Mouse (Mus musculus) midbrain, embryonic 15.5 days (tissue): ENCODE results near the gene Magi2. TPM values are rescaled to one million over a fixed set of nuclear protein-coding genes. Genes with fewer than 3 reads are reported as not detected.

Experiments
- ATAC-seq: fragments of 200-750 bp; cut with Nextera tagmentation; replicated peaks from 2 replicates; pipeline ENCODE4 v1.8.0; 2017; ENCODE audit warnings: moderate TSS enrichment
- H3K27ac ChIP-seq: fragments of 300-500 bp; sonication (generic); 2 replicates; pipeline ENCODE4 v1.5.1; 2015; ENCODE audit warnings: mild to moderate bottlenecking, inconsistent platforms
- H3K27me3 ChIP-seq: fragments of 300-500 bp; sonication (generic); replicated peaks from 2 replicates; pipeline ENCODE4 v1.6.1; 2015; ENCODE audit warnings: inconsistent platforms
- H3K36me3 ChIP-seq: fragments of 300-500 bp; sonication (generic); replicated peaks from 2 replicates; pipeline ENCODE4 v1.6.1; 2015; ENCODE audit warnings: inconsistent platforms
- H3K4me1 ChIP-seq: fragments of 300-500 bp; sonication (generic); 2 replicates; pipeline ENCODE4 v1.6.1; 2015; ENCODE audit warnings: inconsistent platforms
- H3K4me2 ChIP-seq: fragments of 300-500 bp; sonication (generic); 2 replicates; pipeline ENCODE4 v1.6.1; 2015; ENCODE audit warnings: inconsistent platforms, mild to moderate bottlenecking, moderate library complexity
- H3K4me3 ChIP-seq: fragments of 300-500 bp; sonication (generic); 2 replicates; pipeline ENCODE4 v1.5.1; 2015; ENCODE audit warnings: mild to moderate bottlenecking, inconsistent platforms
- H3K9ac ChIP-seq: fragments of 300-500 bp; sonication (generic); 2 replicates; pipeline ENCODE4 v1.6.1; 2015; ENCODE audit warnings: mild to moderate bottlenecking, inconsistent platforms
- H3K9me3 ChIP-seq: fragments of 300-500 bp; sonication (generic); 2 replicates; pipeline ENCODE4 v1.6.1; 2016; ENCODE audit warnings: inconsistent platforms
- WGBS: fragments of 180-500 bp; shearing (Covaris S2); methylation state at CpG from one replicate; pipeline ENCODE4 v1.1.7; 2015; ENCODE audit warnings: mixed read lengths; 5-methylcytosine and 5-hydroxymethylcytosine counted together
- polyA plus RNA-seq: library from polyadenylated mRNA; unstranded; fragments of >200 nt; fragmentation: Nextera tagmentation; extraction: Ambion mirVana; gene quantifications from 2 replicates; pipeline ENCODE4 v1.2.1, GENCODE M21; 2015

The Magi2 gene
- polyA plus RNA-seq, 1 experiment from 2014 or later = 35.9 TPM

DNA sequence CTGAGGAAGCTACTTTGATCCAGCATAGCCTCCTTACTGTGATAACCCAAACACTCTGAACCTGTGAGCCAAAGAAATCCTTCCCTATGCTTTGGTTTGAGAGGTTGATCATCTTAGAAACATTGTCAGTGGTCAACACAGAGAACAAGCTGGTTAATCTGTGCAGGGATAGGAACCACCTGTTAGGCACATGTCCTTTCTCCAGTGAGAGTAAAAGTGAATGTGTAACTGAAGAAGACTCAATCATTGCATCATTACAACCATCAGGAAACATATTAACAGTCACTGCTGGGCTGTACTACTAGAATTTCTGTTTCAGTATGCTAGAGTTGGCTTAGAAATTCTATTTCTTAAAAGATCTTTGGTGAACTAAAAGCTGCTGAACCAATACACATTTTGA lies 558.5 kb downstream of the Magi2 start:
- H3K9ac ChIP-seq = no peak overlapping the region
- no peak overlapping the region for H3K4me2 ChIP-seq
- peaks cover 6% of the 10 kb centered on the region for H3K4me1 ChIP-seq
- H3K36me3 ChIP-seq = no peaks in the 10 kb centered on the region
- H3K4me3 ChIP-seq = no peak overlapping the region
- H3K9me3 ChIP-seq = no peaks in the 10 kb centered on the region
- H3K27me3 ChIP-seq = no peaks in the 10 kb centered on the region
- ATAC-seq = no peak
- H3K27ac ChIP-seq = no peak overlapping the region

DNA sequence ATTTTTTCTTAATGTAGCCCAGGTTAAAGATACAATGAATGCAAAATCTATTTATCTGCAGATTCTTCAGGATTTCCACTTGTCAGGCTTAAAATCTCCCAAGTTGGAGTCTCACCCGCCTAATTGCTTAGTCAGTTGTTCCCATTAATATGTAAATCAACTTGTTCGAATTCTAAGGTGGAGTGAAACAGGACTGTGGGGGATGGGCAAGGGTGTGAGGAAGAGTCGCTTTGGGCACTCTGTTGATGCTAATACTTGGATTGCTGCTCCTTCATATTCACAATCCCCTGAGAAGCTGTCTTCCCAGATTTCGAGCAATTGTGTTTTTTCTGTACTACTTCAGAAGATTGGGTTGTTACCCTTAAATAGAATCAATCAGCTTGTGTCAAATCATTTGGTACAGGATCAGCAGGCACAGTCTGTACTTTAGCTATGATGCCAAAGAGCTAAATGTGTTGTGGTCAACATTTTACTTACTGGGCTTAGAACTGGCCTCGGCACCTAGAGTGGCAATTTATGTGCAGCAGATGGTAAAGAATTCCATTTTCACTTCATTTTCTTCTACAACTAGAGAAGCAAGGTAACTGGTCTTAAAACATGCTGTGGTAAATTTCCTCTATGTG lies 560.8 kb downstream of the Magi2 start:
- ATAC-seq = no peak
- 19% methylated on average over 5 of the region's 5 CpGs for WGBS
- Histone ChIP-seq H3K27me3 (no peaks in the 10 kb centered on the region), H3K9ac (no peak overlapping the region), H3K27ac (no peak overlapping the region), H3K4me2 (no peak overlapping the region), H3K36me3 (no peaks in the 10 kb centered on the region), H3K4me3 (no peak overlapping the region), H3K9me3 (0 out of 2 replicates have a peak, but pooled peaks cover 4% of the 10 kb centered on the region), H3K4me1 (peaks cover 6% of the 10 kb centered on the region)

DNA sequence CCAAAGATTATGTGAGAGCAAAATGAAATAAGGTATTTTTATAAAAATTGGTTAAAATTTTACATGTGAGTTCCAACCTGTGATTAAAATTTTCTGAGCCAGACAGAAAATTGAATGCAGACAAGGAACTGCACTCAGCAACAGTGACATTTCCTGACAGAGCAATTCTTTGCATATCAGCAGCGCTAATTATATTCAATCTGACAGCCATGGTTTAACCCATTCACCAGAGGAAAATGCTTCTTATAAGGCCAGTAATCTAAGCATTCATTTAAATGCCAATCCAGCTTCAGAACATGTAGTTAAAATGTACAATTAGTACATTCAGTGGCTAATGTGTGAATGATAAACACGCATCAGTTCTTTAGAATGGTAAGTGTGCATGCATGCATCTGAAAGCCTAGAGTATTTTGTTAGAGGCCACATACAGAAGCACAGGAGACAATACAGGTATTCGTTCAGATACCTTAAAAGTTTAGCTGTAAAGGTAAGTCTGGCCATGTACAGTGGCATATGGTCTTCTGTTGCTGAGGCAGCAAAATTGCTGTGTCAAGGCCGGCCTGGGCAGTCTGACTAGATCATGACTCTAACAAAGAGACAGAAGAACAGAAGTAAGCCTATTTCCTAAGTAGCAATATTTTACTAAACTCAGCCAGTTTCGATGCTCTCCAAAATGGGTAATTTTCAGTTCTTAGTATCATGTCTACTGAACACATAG lies 576.4 kb downstream of the Magi2 start:
- no peaks in the 10 kb centered on the region for H3K36me3 ChIP-seq
- no peak overlapping the region for H3K4me3 ChIP-seq
- ATAC-seq = peak; percentile 77; the same call in 1 of the 2 replicates
- H3K9me3 ChIP-seq = no peaks in the 10 kb centered on the region
- H3K27me3 ChIP-seq = no peaks in the 10 kb centered on the region
- no peak overlapping the region for H3K27ac ChIP-seq
- no peak overlapping the region for H3K4me2 ChIP-seq
- peaks cover 5% of the 10 kb centered on the region; the same call in 1 of the 2 replicates for H3K4me1 ChIP-seq
- no peak overlapping the region for H3K9ac ChIP-seq
- WGBS = 55% methylated on average over 5 of the region's 5 CpGs

DNA sequence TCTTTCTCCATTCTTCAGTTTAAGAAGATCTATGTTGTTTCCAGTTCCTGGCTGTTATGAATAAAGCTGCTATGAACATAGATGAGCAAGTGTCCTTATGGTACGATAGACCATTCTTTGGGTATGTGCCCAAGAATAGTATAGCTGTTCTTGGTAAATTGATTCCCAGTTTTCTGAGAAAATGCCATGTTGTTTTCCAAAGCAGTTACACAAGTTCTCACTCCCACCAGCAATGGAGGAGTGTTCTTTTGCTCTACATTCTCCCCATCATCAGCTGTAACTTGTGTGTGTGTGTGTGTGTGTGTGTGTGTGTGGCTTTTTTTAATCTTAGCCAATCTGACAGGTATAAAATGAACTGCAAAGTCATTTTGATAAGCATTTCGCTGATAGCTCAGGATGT lies 595.7 kb downstream of the Magi2 start:
- Histone ChIP-seq H3K9me3 (no peaks in the 10 kb centered on the region), H3K27ac (no peak overlapping the region), H3K4me3 (no peak overlapping the region), H3K4me2 (no peak overlapping the region), H3K9ac (no peak overlapping the region), H3K36me3 (no peaks in the 10 kb centered on the region), H3K27me3 (no peaks in the 10 kb centered on the region), H3K4me1 (no peaks in the 10 kb centered on the region)
- 90% methylated on average over 2 of the region's 2 CpGs for WGBS
- ATAC-seq = no peak

DNA sequence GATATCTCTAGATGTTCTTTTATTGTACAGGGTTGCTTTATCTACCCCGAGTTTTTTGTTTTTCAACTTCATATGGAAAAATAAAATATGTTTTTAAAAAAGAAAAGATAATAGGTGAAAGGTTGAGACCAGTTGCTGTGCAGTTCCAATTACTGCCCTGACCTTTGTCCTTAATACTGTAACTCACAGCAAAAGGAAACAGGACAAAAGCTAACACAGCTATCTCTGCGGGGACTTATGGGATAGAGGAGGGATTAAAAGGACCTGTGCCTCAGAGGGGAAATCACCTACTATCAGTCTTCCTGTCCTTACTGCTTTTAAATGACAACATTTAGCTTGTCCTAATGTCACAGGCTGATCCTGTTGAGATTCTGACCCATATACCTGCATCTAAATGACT lies 599.1 kb downstream of the Magi2 start:
- H3K4me1 ChIP-seq = no peaks in the 10 kb centered on the region
- no peaks in the 10 kb centered on the region for H3K9me3 ChIP-seq
- no peak overlapping the region for H3K4me3 ChIP-seq
- ATAC-seq = no peak
- H3K9ac ChIP-seq = no peak overlapping the region
- WGBS = 58% methylated on average over 2 of the region's 2 CpGs
- no peaks in the 10 kb centered on the region for H3K36me3 ChIP-seq
- no peaks in the 10 kb centered on the region for H3K27me3 ChIP-seq
- no peak overlapping the region for H3K27ac ChIP-seq
- no peak overlapping the region for H3K4me2 ChIP-seq

DNA sequence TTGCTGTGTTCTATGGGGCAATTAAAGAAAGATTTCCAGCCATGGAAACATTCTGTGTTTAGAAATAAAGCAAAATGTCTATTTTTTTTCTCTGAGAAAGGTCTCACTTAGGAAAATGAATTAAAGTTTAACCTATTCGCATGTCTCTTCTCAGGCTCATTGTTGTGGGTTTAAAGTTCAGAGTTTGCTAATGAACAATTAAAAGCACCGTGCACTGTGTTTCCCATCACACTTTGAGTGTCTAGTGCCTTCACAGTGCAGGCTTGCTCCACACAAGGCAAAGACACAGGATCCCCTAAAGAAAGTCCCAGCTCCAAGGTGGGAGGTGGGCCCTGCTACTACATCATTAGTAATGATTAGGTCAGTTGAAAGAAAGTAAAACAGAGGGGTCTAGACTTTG lies 602.5 kb downstream of the Magi2 start:
- Histone ChIP-seq H3K36me3 (no peaks in the 10 kb centered on the region), H3K27me3 (no peaks in the 10 kb centered on the region), H3K4me2 (no peak overlapping the region), H3K9ac (no peak overlapping the region), H3K4me1 (no peaks in the 10 kb centered on the region), H3K9me3 (no peaks in the 10 kb centered on the region), H3K4me3 (no peak overlapping the region), H3K27ac (no peak overlapping the region)
- ATAC-seq = no peak
- 75% methylated on average over 2 of the region's 2 CpGs for WGBS

DNA sequence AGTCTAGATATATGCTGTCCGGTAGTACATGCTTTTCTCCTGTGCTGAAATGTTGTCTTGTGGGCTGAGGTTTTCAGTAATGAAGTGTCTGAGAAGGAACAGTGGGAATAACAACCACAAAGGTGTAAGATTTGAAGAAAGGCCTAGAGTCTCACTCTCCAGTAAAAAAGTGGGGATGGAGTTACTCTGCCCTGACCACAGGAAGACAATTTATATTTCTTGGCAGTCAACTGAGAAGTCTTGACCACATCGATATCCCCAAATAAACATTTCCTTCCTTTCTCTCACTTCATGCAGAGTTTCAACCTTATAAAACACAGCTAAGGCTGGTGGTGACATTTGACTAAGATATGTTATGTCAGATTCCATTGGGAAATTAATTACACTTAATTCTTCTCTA lies 636.0 kb downstream of the Magi2 start:
- ATAC-seq = no peak
- no peaks in the 10 kb centered on the region for H3K4me1 ChIP-seq
- no peak overlapping the region for H3K4me2 ChIP-seq
- H3K4me3 ChIP-seq = no peak overlapping the region
- no peaks in the 10 kb centered on the region for H3K36me3 ChIP-seq
- no peaks in the 10 kb centered on the region for H3K27me3 ChIP-seq
- no peaks in the 10 kb centered on the region for H3K9me3 ChIP-seq
- H3K9ac ChIP-seq = no peak overlapping the region
- no peak overlapping the region for H3K27ac ChIP-seq
- WGBS = 85% methylated on average over 2 of the region's 2 CpGs

GRCm38 (mm10) chr5:19870406-19870805 lies 643.6 kb downstream of the Magi2 start:
- no peaks in the 10 kb centered on the region for H3K27me3 ChIP-seq
- H3K4me1 ChIP-seq = no peaks in the 10 kb centered on the region
- no peak overlapping the region for H3K4me3 ChIP-seq
- H3K9ac ChIP-seq = no peak overlapping the region
- no peak overlapping the region for H3K4me2 ChIP-seq
- 91% methylated on average over 4 of the region's 4 CpGs for WGBS
- no peak for ATAC-seq
- H3K9me3 ChIP-seq = no peaks in the 10 kb centered on the region
- no peaks in the 10 kb centered on the region for H3K36me3 ChIP-seq
- H3K27ac ChIP-seq = no peak overlapping the region

DNA sequence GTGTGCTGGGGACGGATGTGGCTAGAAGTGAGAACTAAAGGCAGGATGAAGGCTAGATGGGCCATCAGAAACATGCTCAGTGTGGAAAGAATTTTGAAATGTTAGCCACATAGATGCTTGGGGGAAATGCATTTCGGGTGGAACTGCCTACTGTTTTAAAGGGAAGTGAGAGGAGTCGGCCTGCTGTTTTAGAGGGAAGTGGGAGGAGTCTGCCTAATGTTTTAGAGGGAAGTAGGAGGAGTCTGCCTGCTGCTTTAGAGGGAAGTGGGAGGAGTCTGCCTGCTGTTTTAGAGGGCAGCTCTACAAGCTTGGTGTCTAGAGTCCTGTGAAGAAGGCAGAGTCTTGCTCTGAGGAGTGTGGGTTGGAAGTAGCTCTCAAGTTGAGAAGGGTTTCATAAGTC lies 664.9 kb downstream of the Magi2 start:
- Histone ChIP-seq H3K27ac (no peak overlapping the region), H3K9ac (no peak overlapping the region), H3K4me3 (no peak overlapping the region), H3K4me1 (no peaks in the 10 kb centered on the region), H3K4me2 (no peak overlapping the region), H3K9me3 (no peaks in the 10 kb centered on the region), H3K36me3 (no peaks in the 10 kb centered on the region), H3K27me3 (no peaks in the 10 kb centered on the region)
- 79% methylated on average over 3 of the region's 3 CpGs for WGBS
- ATAC-seq = no peak

DNA sequence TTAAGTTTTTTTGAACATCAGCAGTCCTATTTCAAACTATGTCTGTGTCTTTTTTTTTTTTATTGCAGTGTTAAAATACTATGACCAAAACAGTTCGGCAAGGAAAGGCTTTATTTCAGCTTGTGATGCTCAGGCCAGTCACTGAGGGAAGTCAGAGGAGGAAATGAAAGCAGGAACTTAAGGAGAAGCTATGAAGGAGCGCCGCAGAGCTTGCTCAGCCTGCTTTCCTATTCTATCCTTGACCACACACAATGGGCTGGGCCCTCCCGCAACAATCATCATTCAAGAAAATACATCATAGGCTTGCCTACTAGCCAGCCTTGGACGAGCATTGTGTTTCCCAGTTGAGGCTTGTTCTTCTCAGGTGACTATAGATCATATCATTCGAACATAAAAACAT lies 669.1 kb downstream of the Magi2 start:
- H3K9ac ChIP-seq = no peak overlapping the region
- no peaks in the 10 kb centered on the region for H3K4me1 ChIP-seq
- H3K36me3 ChIP-seq = no peaks in the 10 kb centered on the region
- H3K4me3 ChIP-seq = no peak overlapping the region
- no peaks in the 10 kb centered on the region for H3K9me3 ChIP-seq
- H3K27ac ChIP-seq = no peak overlapping the region
- ATAC-seq = no peak
- no peaks in the 10 kb centered on the region for H3K27me3 ChIP-seq
- WGBS = 89% methylated on average over 6 of the region's 6 CpGs
- no peak overlapping the region for H3K4me2 ChIP-seq

DNA sequence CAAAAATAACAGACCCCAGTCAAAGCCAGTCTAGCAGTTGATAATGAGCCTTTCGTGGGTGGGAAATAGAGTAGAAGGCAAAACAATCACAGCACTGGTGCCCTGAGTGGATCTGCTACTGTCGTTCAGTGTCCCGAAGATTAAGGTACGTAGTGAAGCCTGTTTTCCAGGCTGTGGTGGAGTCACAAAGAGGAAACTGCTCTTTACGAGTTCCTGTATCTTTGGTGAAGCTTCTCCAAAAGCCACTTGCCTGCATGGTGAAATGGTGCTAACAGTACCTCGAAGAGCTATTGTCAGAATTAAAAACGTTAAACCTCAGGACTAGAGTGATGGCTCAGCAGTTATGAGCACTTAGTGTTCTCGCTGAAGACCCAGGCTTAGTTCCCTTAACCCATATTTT lies 674.8 kb downstream of the Magi2 start:
- Histone ChIP-seq H3K27me3 (no peaks in the 10 kb centered on the region), H3K9me3 (no peaks in the 10 kb centered on the region), H3K9ac (no peak overlapping the region), H3K27ac (no peak overlapping the region), H3K4me3 (no peak overlapping the region), H3K36me3 (no peaks in the 10 kb centered on the region), H3K4me1 (peaks cover 2% of the 10 kb centered on the region; the same call in 1 of the 2 replicates), H3K4me2 (no peak overlapping the region)
- no peak for ATAC-seq
- 86% methylated on average over 8 of the region's 8 CpGs for WGBS

DNA sequence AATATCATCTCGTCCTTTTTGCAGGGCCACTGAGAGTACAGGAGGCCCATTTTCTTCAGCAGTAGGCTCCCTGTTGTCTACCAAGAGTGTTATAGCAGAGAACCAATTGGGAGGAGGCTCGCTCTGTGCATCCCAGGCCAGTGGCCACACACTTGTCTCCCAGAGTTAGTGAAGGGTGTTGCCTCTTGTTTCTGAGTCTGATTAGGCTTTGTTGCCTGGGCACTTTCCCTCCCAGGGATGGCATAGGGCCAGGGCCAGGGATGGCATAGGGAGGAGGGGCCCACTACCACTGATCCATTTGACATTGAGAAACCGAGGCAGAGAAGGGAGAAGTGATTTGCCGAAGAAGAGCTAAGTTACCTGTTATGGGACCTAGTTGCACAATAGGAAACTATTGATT lies 679.8 kb downstream of the Magi2 start:
- WGBS = 64% methylated on average over 4 of the region's 4 CpGs
- Histone ChIP-seq H3K9ac (no peak overlapping the region), H3K27me3 (no peaks in the 10 kb centered on the region), H3K9me3 (no peaks in the 10 kb centered on the region), H3K4me3 (no peak overlapping the region), H3K4me1 (peaks cover 10% of the 10 kb centered on the region; the same call in 1 of the 2 replicates), H3K36me3 (no peaks in the 10 kb centered on the region), H3K4me2 (no peak overlapping the region), H3K27ac (no peak overlapping the region)
- no peak for ATAC-seq

DNA sequence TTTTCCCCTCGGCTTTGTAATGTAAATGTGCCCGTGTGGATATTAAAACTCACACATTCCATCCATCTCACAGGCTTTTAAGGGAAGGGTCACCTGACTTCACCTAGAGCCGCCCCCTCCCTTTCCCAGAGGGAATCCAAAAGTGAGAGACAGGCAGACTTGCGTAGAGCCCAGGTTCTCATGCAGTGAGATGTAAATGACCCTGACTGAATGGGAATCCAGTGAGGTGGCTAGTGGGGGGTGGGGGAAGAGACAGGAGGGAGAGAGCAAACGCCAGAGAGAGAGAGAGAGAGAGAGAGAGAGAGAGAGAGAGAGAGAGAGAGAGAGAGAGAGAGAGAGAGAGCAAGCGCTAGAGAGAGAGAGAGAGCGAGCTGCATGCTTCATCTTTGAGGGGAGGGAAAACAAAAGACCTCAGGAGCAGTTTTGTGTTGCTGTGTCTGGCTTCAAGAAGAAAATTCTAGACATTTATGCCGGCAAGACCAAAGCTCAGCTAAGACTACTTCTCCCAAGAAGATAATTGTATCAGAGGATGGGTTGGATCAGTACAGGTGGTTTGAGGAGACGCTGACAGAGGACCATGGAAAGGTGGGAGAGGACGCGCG lies 680.6 kb downstream of the Magi2 start:
- WGBS = 1% methylated on average over 12 of the region's 12 CpGs
- Histone ChIP-seq H3K27ac (peak overlapping the region; percentile 87), H3K4me1 (peaks cover 10% of the 10 kb centered on the region; the same call in 1 of the 2 replicates), H3K4me3 (peak overlapping the region; percentile 67), H3K9me3 (no peaks in the 10 kb centered on the region), H3K9ac (peak overlapping the region; percentile 79), H3K36me3 (no peaks in the 10 kb centered on the region), H3K27me3 (no peaks in the 10 kb centered on the region), H3K4me2 (peak overlapping the region; percentile 58)
- ATAC-seq = peak; percentile 78
